Mouse (Mus musculus) CH12.LX (cell line): ENCODE measurements around the gene Fgd6. TPM values are rescaled to one million over a fixed set of nuclear protein-coding genes. Genes with fewer than 3 reads are reported as not detected.

Experiments
- DNase-seq: peaks from one replicate; pipeline ENCODE4 v3.0.0-alpha.2; 2013; ENCODE audit errors: extremely low read depth
- H3K27ac ChIP-seq: 2 replicates; pipeline ENCODE4 v1.5.1; 2012; ENCODE audit warnings: low read depth, mild to moderate bottlenecking, control low read depth, moderate library complexity; ENCODE audit not compliant: insufficient read depth
- H3K27me3 ChIP-seq: replicated peaks from 2 replicates; pipeline ENCODE3; 2012; ENCODE audit warnings: inconsistent platforms
- H3K36me3 ChIP-seq, 2 experiments: replicated peaks in 1 of 2; 2 replicates each; pipeline versions ENCODE3 to v1.6.1; 2012; ENCODE audit warnings: inconsistent platforms in 1 of 2, low read length in 1 of 2, mild to moderate bottlenecking in 1 of 2, mixed read lengths in 1 of 2, moderate library complexity in 1 of 2; ENCODE audit not compliant: control insufficient read depth in 1 of 2, insufficient read depth in 1 of 2
- H3K4me1 ChIP-seq, 2 experiments: 2 replicates each; pipeline ENCODE4 v1.6.1; 2012; ENCODE audit warnings: inconsistent platforms in 1 of 2, moderate library complexity in 1 of 2; ENCODE audit not compliant: insufficient read depth in 2 of 2, control insufficient read depth in 1 of 2
- H3K4me2 ChIP-seq: 2 replicates; pipeline ENCODE4 v1.6.1; 2012; ENCODE audit warnings: low read depth, mild to moderate bottlenecking, control low read depth; ENCODE audit not compliant: poor library complexity, insufficient read depth, severe bottlenecking
- H3K4me3 ChIP-seq, 3 experiments: fragments of 150-350 bp in 1 of 3; sonication (generic) in 1 of 3; replicated peaks in 1 of 3; 2 replicates each; pipeline versions ENCODE3 to v1.5.1; 2011 to 2012; ENCODE audit warnings: low read depth in 2 of 3, low read length in 2 of 3, mild to moderate bottlenecking in 2 of 3, moderate library complexity in 2 of 3, control low read depth in 1 of 3, improper control_type of control experiment in 1 of 3, inconsistent platforms in 1 of 3, mixed read lengths in 1 of 3; ENCODE audit not compliant: poor library complexity in 1 of 3
- H3K79me2 ChIP-seq: replicated peaks from 2 replicates; pipeline ENCODE4 v1.6.1; 2012; ENCODE audit warnings: mild to moderate bottlenecking, moderate library complexity; ENCODE audit not compliant: control insufficient read depth, poor library complexity, insufficient read depth, severe bottlenecking; ENCODE audit errors: extremely low read depth
- H3K9ac ChIP-seq: 2 replicates; pipeline ENCODE4 v1.6.1; 2012; ENCODE audit warnings: low read depth, mild to moderate bottlenecking, control low read depth, moderate library complexity; ENCODE audit not compliant: insufficient read depth
- H3K9me3 ChIP-seq: replicated peaks from 2 replicates; pipeline ENCODE3; 2012; ENCODE audit warnings: low read length, inconsistent platforms, mixed read lengths
- BHLHE40 ChIP-seq: IDR thresholded peaks from 2 replicates; pipeline ENCODE4 v1.6.1; 2011; ENCODE audit warnings: mild to moderate bottlenecking, low read depth, low read length, improper control_type of control experiment
- CHD1 ChIP-seq: IDR thresholded peaks from 2 replicates; pipeline ENCODE4 v1.6.1; 2012; ENCODE audit warnings: low read depth, low read length, improper control_type of control experiment, inconsistent platforms
- CHD2 ChIP-seq: IDR thresholded peaks from 2 replicates; pipeline ENCODE4 v1.6.1; 2011; ENCODE audit warnings: low read length, improper control_type of control experiment
- CTCF ChIP-seq, 2 experiments: IDR thresholded peaks in 1 of 2; conservative IDR thresholded peaks in 1 of 2; 2 replicates each; pipeline ENCODE4 v1.5.1; 2011 to 2012; ENCODE audit warnings: low read depth in 2 of 2, low read length in 2 of 2, improper control_type of control experiment in 1 of 2, inconsistent platforms in 1 of 2, mild to moderate bottlenecking in 1 of 2, moderate library complexity in 1 of 2
- E2F4 ChIP-seq: IDR thresholded peaks from 2 replicates; pipeline ENCODE4 v1.6.1; 2011; ENCODE audit warnings: low read depth, low read length, improper control_type of control experiment; ENCODE audit not compliant: insufficient replicate concordance
- ELF1 ChIP-seq: IDR thresholded peaks from 2 replicates; pipeline ENCODE4 v1.6.1; 2014; ENCODE audit warnings: low read depth, mild to moderate bottlenecking, inconsistent platforms, low read length, improper control_type of control experiment
- EP300 ChIP-seq: IDR thresholded peaks from 2 replicates; pipeline ENCODE4 v1.6.1; 2011; ENCODE audit warnings: low read length, improper control_type of control experiment
- ETS1 ChIP-seq: conservative IDR thresholded peaks from 2 replicates; pipeline ENCODE4 v1.6.1; 2012; ENCODE audit warnings: low read depth, mild to moderate bottlenecking, inconsistent platforms, low read length, improper control_type of control experiment, moderate library complexity
- GABPA ChIP-seq: IDR thresholded peaks from 2 replicates; pipeline ENCODE4 v1.6.1; 2012; ENCODE audit warnings: low read depth, low read length, improper control_type of control experiment, inconsistent platforms; ENCODE audit not compliant: insufficient replicate concordance
- HCFC1 ChIP-seq: IDR thresholded peaks from 2 replicates; pipeline ENCODE4 v1.6.1; 2012; ENCODE audit warnings: low read depth, mild to moderate bottlenecking, inconsistent platforms, low read length, improper control_type of control experiment
- IRF4 ChIP-seq: IDR thresholded peaks from 2 replicates; pipeline ENCODE4 v1.6.1; 2014; ENCODE audit warnings: low read depth, mild to moderate bottlenecking, inconsistent platforms, low read length, improper control_type of control experiment
- JUN ChIP-seq: IDR thresholded peaks from 2 replicates; pipeline ENCODE4 v1.6.1; 2011; ENCODE audit warnings: low read depth, mild to moderate bottlenecking, low read length, improper control_type of control experiment, moderate library complexity; ENCODE audit not compliant: insufficient read depth
- JUND ChIP-seq: conservative IDR thresholded peaks from 2 replicates; pipeline ENCODE4 v1.6.1; 2011; ENCODE audit warnings: low read depth, low read length, improper control_type of control experiment
- KAT2A ChIP-seq: IDR thresholded peaks from 2 replicates; pipeline ENCODE4 v1.6.1; 2012; ENCODE audit warnings: low read length, improper control_type of control experiment, inconsistent platforms; ENCODE audit not compliant: insufficient replicate concordance
- MAFK ChIP-seq: IDR thresholded peaks from 2 replicates; pipeline ENCODE4 v1.6.1; 2011; ENCODE audit warnings: low read length, improper control_type of control experiment; ENCODE audit not compliant: insufficient replicate concordance
- MAX ChIP-seq: IDR thresholded peaks from 2 replicates; pipeline ENCODE4 v1.6.1; 2011; ENCODE audit warnings: low read length, improper control_type of control experiment
- MAZ ChIP-seq: IDR thresholded peaks from 2 replicates; pipeline ENCODE4 v1.6.1; 2012; ENCODE audit warnings: low read depth, mild to moderate bottlenecking, inconsistent platforms, low read length, improper control_type of control experiment, moderate library complexity
- MEF2A ChIP-seq: IDR thresholded peaks from 2 replicates; pipeline ENCODE4 v1.6.1; 2014; ENCODE audit warnings: low read depth, mild to moderate bottlenecking, inconsistent platforms, low read length, improper control_type of control experiment, borderline replicate concordance
- MXI1 ChIP-seq: IDR thresholded peaks from 2 replicates; pipeline ENCODE4 v1.6.1; 2011; ENCODE audit warnings: mild to moderate bottlenecking, low read depth, low read length, improper control_type of control experiment
- MYC ChIP-seq: IDR thresholded peaks from 2 replicates; pipeline ENCODE4 v1.6.1; 2011; ENCODE audit warnings: low read depth, mild to moderate bottlenecking, improper control_type of control experiment, low read length
- NELFE ChIP-seq: IDR thresholded peaks from 2 replicates; pipeline ENCODE4 v1.6.1; 2011; ENCODE audit warnings: low read depth, low read length, improper control_type of control experiment
- NRF1 ChIP-seq: IDR thresholded peaks from 2 replicates; pipeline ENCODE4 v1.6.1; 2014; ENCODE audit warnings: low read depth, mild to moderate bottlenecking, inconsistent platforms, low read length, improper control_type of control experiment, moderate library complexity
- PAX5 ChIP-seq: IDR thresholded peaks from 2 replicates; pipeline ENCODE4 v1.6.1; 2012; ENCODE audit warnings: low read length, inconsistent platforms, mixed read lengths
- POLR2A ChIP-seq: IDR thresholded peaks from 2 replicates; pipeline ENCODE4 v1.6.1; 2011; ENCODE audit warnings: low read depth, mild to moderate bottlenecking, improper control_type of control experiment, low read length
- POLR2AphosphoS2 ChIP-seq: IDR thresholded peaks from 2 replicates; pipeline ENCODE4 v1.6.1; 2011; ENCODE audit warnings: low read depth, low read length, improper control_type of control experiment
- RAD21 ChIP-seq: IDR thresholded peaks from 2 replicates; pipeline ENCODE4 v1.6.1; 2011; ENCODE audit warnings: low read depth, mild to moderate bottlenecking, low read length, improper control_type of control experiment, moderate library complexity
- RCOR1 ChIP-seq: conservative IDR thresholded peaks from 2 replicates; pipeline ENCODE4 v1.6.1; 2012; ENCODE audit warnings: low read depth, mild to moderate bottlenecking, inconsistent platforms, low read length, improper control_type of control experiment
- SIN3A ChIP-seq: IDR thresholded peaks from 2 replicates; pipeline ENCODE4 v1.6.1; 2012; ENCODE audit warnings: low read length, improper control_type of control experiment, inconsistent platforms
- SMC3 ChIP-seq: IDR thresholded peaks from 2 replicates; pipeline ENCODE4 v1.6.1; 2011; ENCODE audit warnings: low read depth, low read length, improper control_type of control experiment
- TBP ChIP-seq: conservative IDR thresholded peaks from 2 replicates; pipeline ENCODE4 v1.6.1; 2011; ENCODE audit warnings: low read depth, low read length, improper control_type of control experiment
- TCF12 ChIP-seq: IDR thresholded peaks from 2 replicates; pipeline ENCODE4 v1.6.1; 2014; ENCODE audit warnings: low read depth, mild to moderate bottlenecking, inconsistent platforms, low read length, improper control_type of control experiment
- UBTF ChIP-seq: IDR thresholded peaks from 2 replicates; pipeline ENCODE4 v1.6.1; 2012; ENCODE audit warnings: low read depth, mild to moderate bottlenecking, inconsistent platforms, low read length, improper control_type of control experiment, moderate library complexity
- USF1 ChIP-seq: IDR thresholded peaks from 2 replicates; pipeline ENCODE4 v1.6.1; 2014; ENCODE audit warnings: low read depth, mild to moderate bottlenecking, inconsistent platforms, low read length, improper control_type of control experiment
- USF2 ChIP-seq: conservative IDR thresholded peaks from 2 replicates; pipeline ENCODE4 v1.6.1; 2011; ENCODE audit warnings: low read depth, low read length, improper control_type of control experiment
- ZC3H11A ChIP-seq: IDR thresholded peaks from 2 replicates; pipeline ENCODE4 v1.6.1; 2012; ENCODE audit warnings: low read depth, mild to moderate bottlenecking, inconsistent platforms, low read length, improper control_type of control experiment
- ZKSCAN1 ChIP-seq: IDR thresholded peaks from 2 replicates; pipeline ENCODE4 v1.6.1; 2012; ENCODE audit warnings: low read depth, inconsistent platforms, low read length, improper control_type of control experiment, borderline replicate concordance
- ZMIZ1 ChIP-seq: IDR thresholded peaks from 2 replicates; pipeline ENCODE4 v1.6.1; 2012; ENCODE audit warnings: low read depth, mild to moderate bottlenecking, inconsistent platforms, low read length, improper control_type of control experiment
- ZNF384 ChIP-seq: IDR thresholded peaks from 2 replicates; pipeline ENCODE4 v1.6.1; 2012; ENCODE audit warnings: low read depth, low read length, improper control_type of control experiment, inconsistent platforms
- dilution Hi-C: fragments of 300-500 bp; cut with MboI; formaldehyde crosslinking; loops from 2 replicates; pipeline ENCODE4 v1.14.3; 2020; ENCODE audit warnings: low sequenced_read_pairs; ENCODE audit not compliant: extremely low pct_unique_long_range_greater_than_20kb, extremely low pct_ligation_motif_present
- in situ Hi-C: fragments of 300-500 bp; cut with MboI; formaldehyde crosslinking; loops from 3 replicates; pipeline ENCODE4 v1.14.3; 2019; ENCODE audit warnings: low sequenced_read_pairs, low pct_ligation_motif_present, low pct_unique_long_range_greater_than_20kb, mixed read lengths
- polyA plus RNA-seq: library from polyadenylated mRNA; unstranded; fragments of >175 nt; gene quantifications from 2 replicates; pipeline ENCODE4 v1.2.1, GENCODE M21; 2012; ENCODE audit warnings: low read depth; ENCODE audit not compliant: insufficient read length
- total RNA-seq, 2 experiments: library from RNA; depleted of rRNA; stranded (reverse); fragments of 300-350 nt in 1 of 2; fragments of >200 nt in 1 of 2; gene quantifications; 2 replicates each; pipeline ENCODE4 v1.2.3; 2012 to 2014

The Fgd6 gene
- total and polyA plus RNA-seq, 3 experiments, result 3.3 to 7.2 (median 5.0) TPM

- no peaks in the 10 kb centered on the region for H3K27me3 ChIP-seq
- H3K4me1 ChIP-seq, result peaks cover 6 to 28% of the 10 kb centered on the region in 2 experiments; a peak in 3 of 4 replicates
- peak; percentile 72 for DNase-seq
- no peaks in the 10 kb centered on the region for H3K9me3 ChIP-seq
- in situ Hi-C loops (no loop called here), dilution Hi-C loops (no loop called here)
- peak overlapping the region; percentile 60 for H3K9ac ChIP-seq
- no peak overlapping the region for H3K4me3 ChIP-seq
- TF ChIP-seq USF2, result no peak
- TF ChIP-seq ZMIZ1, result no peak
- no peak for TF ChIP-seq TBP
- TF ChIP-seq PAX5, result no peak
- no peak for TF ChIP-seq RAD21
- no peak for TF ChIP-seq CHD1
- TF ChIP-seq JUN, result no peak
- TF ChIP-seq POLR2A, result no peak; the same call in 1 of the 2 replicates
- TF ChIP-seq MAZ, result no peak
- TF ChIP-seq MEF2A, result 0 out of 2 replicates have a peak, but pooled peaks have one; percentile 5
- TF ChIP-seq ZC3H11A, result no peak
- TF ChIP-seq IRF4, result peak; percentile 48; the same call in 1 of the 2 replicates
- no peak for TF ChIP-seq HCFC1
- no peak for TF ChIP-seq NELFE
- no peak for TF ChIP-seq MAX
- TF ChIP-seq E2F4, result no peak
- peak; percentile 40; the same call in 1 of the 2 replicates for TF ChIP-seq EP300
- peak; percentile 22; the same call in 1 of the 2 replicates for TF ChIP-seq ZNF384
- no peak for TF ChIP-seq CTCF (conservative IDR thresholded peaks at IDR 0.05 in 1 of 2, IDR thresholded peaks at IDR 0.05 in 1 of 2; ENCODE audit: low read depth in 2 of 2, low read length in 2 of 2)
- TF ChIP-seq NRF1, result no peak
- TF ChIP-seq POLR2AphosphoS2, result no peak
- no peak for TF ChIP-seq TCF12
- TF ChIP-seq MAFK, result no peak
- TF ChIP-seq ETS1, result peak; percentile 61
- TF ChIP-seq MXI1, result no peak
- no peak for TF ChIP-seq ZKSCAN1
- TF ChIP-seq JUND, result no peak
- TF ChIP-seq KAT2A, result no peak
- TF ChIP-seq BHLHE40, result peak; percentile 92
- peak; percentile 65 for TF ChIP-seq ELF1
- no peak for TF ChIP-seq CHD2
- no peak; the same call in 1 of the 2 replicates for TF ChIP-seq RCOR1
- peak; percentile 48; the same call in 1 of the 2 replicates for TF ChIP-seq SIN3A
- no peak for TF ChIP-seq MYC
- TF ChIP-seq GABPA, result no peak
- TF ChIP-seq UBTF, result no peak
- TF ChIP-seq SMC3, result no peak
- no peak for TF ChIP-seq USF1
- peaks cover 4 to 33% of the 10 kb centered on the region in 2 experiments for H3K36me3 ChIP-seq
- peak overlapping the region; percentile 72 for H3K27ac ChIP-seq
- H3K79me2 ChIP-seq, result no peaks in the 10 kb centered on the region
- H3K4me2 ChIP-seq, result peak overlapping the region; percentile 89
Observed at GRCm38 (mm10) chr10:94116781-94117340, 81.1 kb downstream of the Fgd6 start.
